Mouse (Mus musculus) liver, embryonic 14.5 days (tissue): ENCODE measurements around the gene 2300002M23Rik. TPM values are rescaled to one million over a fixed set of nuclear protein-coding genes. Genes with fewer than 3 reads are reported as not detected.

Source experiments
- ATAC-seq: fragments of 200-750 bp; cut with Nextera tagmentation; 2 replicates; pipeline ENCODE4 v1.8.0; 2017; ENCODE audit warnings: moderate number of reproducible peaks, mild to moderate bottlenecking, moderate library complexity; ENCODE audit not compliant: insufficient read depth
- DNase-seq, 3 experiments: peaks; one replicate each; pipeline ENCODE4 v3.0.0-alpha.2; 2012 to 2013; ENCODE audit warnings: low read depth in 3 of 3, low spot score in 3 of 3
- H3K27ac ChIP-seq: fragments of 300-500 bp; sonication (generic); 2 replicates; pipeline ENCODE4 v1.5.1; 2014; ENCODE audit warnings: moderate library complexity, mild to moderate bottlenecking, control low read depth, inconsistent platforms
- H3K27me3 ChIP-seq: fragments of 300-500 bp; sonication (generic); 2 replicates; pipeline ENCODE4 v1.6.1; 2014; ENCODE audit warnings: mild to moderate bottlenecking, low read length, moderate library complexity; ENCODE audit not compliant: control insufficient read depth, insufficient read depth
- H3K36me3 ChIP-seq: fragments of 300-500 bp; sonication (generic); replicated peaks from 2 replicates; pipeline ENCODE4 v1.6.1; 2014; ENCODE audit warnings: low read depth; ENCODE audit not compliant: control insufficient read depth, insufficient read depth
- H3K4me1 ChIP-seq, 2 experiments: fragments of 200-500 bp in 1 of 2; fragments of 300-500 bp in 1 of 2; sonication (generic) in 1 of 2; replicated peaks; 2 replicates each; pipeline ENCODE4 v1.6.1; 2012 to 2014; ENCODE audit warnings: antibody characterized with exemption in 1 of 2, inconsistent platforms in 1 of 2, low read length in 1 of 2; ENCODE audit not compliant: control insufficient read depth in 2 of 2, insufficient read depth in 2 of 2
- H3K4me2 ChIP-seq: fragments of 300-500 bp; sonication (generic); 2 replicates; pipeline ENCODE4 v1.6.1; 2014; ENCODE audit warnings: low read depth, mild to moderate bottlenecking, control low read depth, moderate library complexity
- H3K4me3 ChIP-seq, 2 experiments: fragments of 200-500 bp in 1 of 2; fragments of 300-500 bp in 1 of 2; sonication (generic) in 1 of 2; 2 replicates each; pipeline ENCODE4 v1.5.1; 2012 to 2014; ENCODE audit warnings: low read depth in 2 of 2, low read length in 2 of 2, mild to moderate bottlenecking in 2 of 2, control low read depth in 1 of 2, inconsistent platforms in 1 of 2, moderate library complexity in 1 of 2; ENCODE audit not compliant: insufficient read depth in 1 of 2
- H3K9ac ChIP-seq: fragments of 300-500 bp; sonication (generic); replicated peaks from 2 replicates; pipeline ENCODE4 v1.6.1; 2014; ENCODE audit warnings: mild to moderate bottlenecking, control low read depth, moderate library complexity
- H3K9me3 ChIP-seq: fragments of 300-500 bp; sonication (generic); 2 replicates; pipeline ENCODE4 v1.6.1; 2016; ENCODE audit warnings: low read length, mixed read lengths; ENCODE audit not compliant: control insufficient read depth
- CTCF ChIP-seq: IDR thresholded peaks from 2 replicates; pipeline ENCODE4 v1.5.1; 2016; ENCODE audit warnings: antibody characterized with exemption, low read depth, control low read depth
- EP300 ChIP-seq: IDR thresholded peaks from 2 replicates; pipeline ENCODE4 v1.6.1; 2016; ENCODE audit warnings: antibody characterized with exemption, low read depth
- WGBS: fragments of 180-500 bp; shearing (Covaris S2); extraction: QIAGEN DNeasy Blood & Tissue Kit; methylation state at CpG from one replicate; pipeline ENCODE4 v1.1.7; 2014; ENCODE audit not compliant: insufficient replicate concordance; 5-methylcytosine and 5-hydroxymethylcytosine counted together
- polyA plus RNA-seq, 2 experiments: library from polyadenylated mRNA; depleted of rRNA in 1 of 2; stranded (reverse) in 1 of 2; unstranded in 1 of 2; fragments of >200 nt; fragmentation: Nextera tagmentation in 1 of 2; extraction: Ambion mirVana in 1 of 2; gene quantifications; 2 replicates each; pipeline versions ENCODE4 v1.2.1 to v1.2.3; 2012 to 2014

Gene 2300002M23Rik
- polyA plus RNA-seq, 2 experiments: not detected

DNA sequence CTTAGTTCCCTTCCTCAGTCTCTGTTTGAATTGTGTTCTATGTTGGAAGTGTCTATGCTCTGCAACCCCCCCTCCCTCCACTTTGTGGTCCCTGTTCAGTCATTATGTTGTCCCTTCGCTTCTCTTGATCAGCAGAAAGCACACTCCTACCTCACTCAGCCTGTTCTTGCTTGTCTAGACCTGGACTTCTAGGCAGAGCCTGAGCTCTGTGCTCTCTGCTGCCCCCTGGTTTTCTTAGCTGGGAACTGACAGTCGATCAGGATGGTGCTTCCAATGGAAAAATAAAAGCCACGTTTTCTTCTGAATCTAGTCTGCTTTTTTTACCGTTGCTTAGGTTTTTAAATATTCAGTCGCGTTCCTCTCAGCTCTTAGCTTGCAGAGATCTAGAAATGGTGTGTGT, 32.9 kb upstream of the 2300002M23Rik start:
- Histone ChIP-seq H3K4me1 (no peaks in the 10 kb centered on the region), H3K27ac (no peak overlapping the region), H3K9ac (no peak overlapping the region), H3K27me3 (no peaks in the 10 kb centered on the region), H3K9me3 (no peaks in the 10 kb centered on the region), H3K4me3 (no peak overlapping the region), H3K4me2 (no peak overlapping the region), H3K36me3 (no peaks in the 10 kb centered on the region; the same call in 1 of the 2 replicates)
- WGBS: 8% methylated on average over 6 of the region's 6 CpGs
- peak; percentile 93 for TF ChIP-seq CTCF
- no peak for TF ChIP-seq EP300
- peak in 2 of 3 experiments; percentile 31 to 35 for DNase-seq
- ATAC-seq: no peak

DNA sequence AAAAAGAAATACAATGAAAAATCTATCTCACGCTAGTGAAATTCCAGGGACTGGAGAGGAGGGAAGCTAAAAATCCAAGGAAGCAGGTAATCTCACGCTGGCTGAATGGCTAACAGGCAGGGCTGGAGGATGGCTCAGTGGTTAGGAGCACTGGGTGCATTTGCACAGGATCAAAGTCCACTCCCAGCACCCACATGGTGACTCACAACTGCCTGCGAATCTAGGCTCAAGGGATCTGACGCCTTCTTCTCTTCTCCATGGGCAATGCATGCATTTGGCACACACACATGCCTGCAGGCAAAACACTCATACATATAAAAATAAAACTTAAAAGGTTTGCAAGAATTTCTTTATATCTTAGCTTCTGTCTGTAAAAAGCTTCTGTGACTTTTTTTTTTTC, 29.8 kb upstream of the 2300002M23Rik start:
- H3K4me3 ChIP-seq: no peak overlapping the region
- ATAC-seq: no peak
- no peaks in the 10 kb centered on the region for H3K4me1 ChIP-seq
- no peaks in the 10 kb centered on the region for H3K9me3 ChIP-seq
- no peaks in the 10 kb centered on the region for H3K27me3 ChIP-seq
- no peaks in the 10 kb centered on the region for H3K36me3 ChIP-seq
- DNase-seq: no peak
- no peak overlapping the region for H3K27ac ChIP-seq
- no peak for TF ChIP-seq EP300
- no peak for TF ChIP-seq CTCF
- 57% methylated on average over 4 of the region's 4 CpGs for WGBS
- H3K4me2 ChIP-seq: no peak overlapping the region
- no peak overlapping the region for H3K9ac ChIP-seq

DNA sequence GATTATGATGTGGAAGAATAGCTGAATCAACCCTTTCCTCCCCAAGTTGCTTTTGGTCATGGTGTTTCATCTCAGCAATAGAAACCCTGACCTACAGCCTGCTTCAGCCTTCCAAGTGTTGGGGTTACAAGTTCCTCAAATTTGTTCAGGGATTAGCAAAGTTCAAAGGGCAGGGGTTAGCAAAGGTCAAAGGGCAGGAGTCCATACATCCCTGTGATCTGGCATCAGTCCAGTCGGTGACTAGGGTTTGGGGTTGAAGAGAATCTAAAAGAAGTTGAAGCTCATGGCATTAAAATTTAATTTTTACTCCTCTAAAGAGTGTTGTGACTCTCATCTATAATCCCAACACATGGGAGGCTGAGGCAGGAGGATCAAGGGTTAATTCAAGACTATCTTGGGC, 28.8 kb upstream of the 2300002M23Rik start:
- DNase-seq (no peak), ATAC-seq (no peak)
- Histone ChIP-seq H3K9me3 (no peaks in the 10 kb centered on the region), H3K27ac (no peak overlapping the region), H3K4me3 (no peak overlapping the region), H3K4me1 (no peaks in the 10 kb centered on the region), H3K36me3 (no peaks in the 10 kb centered on the region), H3K27me3 (no peaks in the 10 kb centered on the region; the same call in 1 of the 2 replicates), H3K4me2 (no peak overlapping the region), H3K9ac (no peak overlapping the region)
- 41% methylated on average over 1 of the region's 1 CpGs for WGBS
- TF ChIP-seq CTCF (no peak), EP300 (no peak)

DNA sequence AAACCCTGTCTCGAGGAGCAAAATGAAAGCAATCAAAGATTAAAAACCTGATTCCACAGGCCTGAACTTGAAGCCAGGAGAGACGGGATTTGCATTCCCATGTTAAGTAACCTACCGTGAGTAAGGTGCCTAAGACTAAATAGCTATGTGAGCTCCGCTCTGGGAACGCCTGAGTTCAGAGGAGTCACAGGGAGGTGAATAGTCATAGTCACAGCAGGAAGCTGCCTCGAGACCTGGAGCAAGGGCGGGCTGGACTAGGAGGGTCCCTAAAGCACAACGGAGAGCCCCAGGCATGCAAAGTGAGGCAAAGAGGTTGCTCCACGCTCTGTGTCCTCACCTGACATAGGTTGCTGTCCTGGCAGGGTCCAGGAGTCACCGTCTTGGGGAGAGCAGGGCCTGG, 27.7 kb upstream of the 2300002M23Rik start:
- TF ChIP-seq CTCF (no peak), EP300 (no peak)

DNA sequence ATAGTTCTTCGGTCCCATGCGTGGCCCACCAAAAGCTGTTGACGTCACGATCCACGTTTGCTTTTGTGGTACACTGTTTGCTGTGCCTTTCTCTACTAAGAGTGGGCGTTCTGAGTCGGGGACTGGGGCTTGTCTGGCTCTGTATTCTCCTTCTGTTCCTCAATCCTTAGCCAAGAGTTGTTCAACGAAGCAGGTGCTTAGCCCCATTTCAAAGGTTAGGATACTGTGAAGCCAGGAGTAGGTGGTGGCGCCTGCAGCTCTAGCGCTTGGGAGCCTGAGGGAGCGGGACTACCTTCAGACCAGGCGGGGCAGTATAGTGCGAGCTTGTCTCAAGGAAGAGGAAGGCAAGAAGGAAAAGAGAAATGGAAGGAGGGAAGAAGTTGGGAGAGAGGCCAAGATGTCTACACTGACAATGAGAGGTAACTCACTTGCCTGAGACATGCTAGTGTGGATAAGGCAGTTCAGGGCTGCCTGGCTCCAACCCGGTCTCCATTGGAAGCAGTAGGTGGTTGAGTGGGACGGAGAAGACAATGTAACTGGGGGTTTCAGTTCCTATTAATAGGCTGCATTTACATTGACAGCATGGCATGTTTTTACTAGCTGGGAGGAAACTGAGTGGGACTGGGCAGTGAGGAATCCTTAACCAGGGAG, 24.4 kb upstream of the 2300002M23Rik start:
- TF ChIP-seq CTCF (no peak), EP300 (no peak)
- Histone ChIP-seq H3K27ac (no peak overlapping the region), H3K9me3 (no peaks in the 10 kb centered on the region), H3K4me2 (no peak overlapping the region), H3K4me3 (no peak overlapping the region), H3K36me3 (no peaks in the 10 kb centered on the region), H3K4me1 (no peaks in the 10 kb centered on the region), H3K27me3 (no peaks in the 10 kb centered on the region; the same call in 1 of the 2 replicates), H3K9ac (no peak overlapping the region)
- DNase-seq: no peak
- WGBS: 64% methylated on average over 15 of the region's 15 CpGs
- no peak for ATAC-seq

More for the DNA sequence above, 27.7 kb upstream of the 2300002M23Rik start:
- Histone ChIP-seq H3K4me3 (no peak overlapping the region), H3K27me3 (no peaks in the 10 kb centered on the region; the same call in 1 of the 2 replicates), H3K9ac (no peak overlapping the region), H3K4me2 (no peak overlapping the region), H3K27ac (no peak overlapping the region), H3K36me3 (no peaks in the 10 kb centered on the region), H3K4me1 (no peaks in the 10 kb centered on the region), H3K9me3 (no peaks in the 10 kb centered on the region)
- DNase-seq: no peak
- no peak for ATAC-seq
- 42% methylated on average over 10 of the region's 10 CpGs for WGBS
